8 mouse cellular contexts compared by ENCODE assay signal in the genomic region with DNA sequence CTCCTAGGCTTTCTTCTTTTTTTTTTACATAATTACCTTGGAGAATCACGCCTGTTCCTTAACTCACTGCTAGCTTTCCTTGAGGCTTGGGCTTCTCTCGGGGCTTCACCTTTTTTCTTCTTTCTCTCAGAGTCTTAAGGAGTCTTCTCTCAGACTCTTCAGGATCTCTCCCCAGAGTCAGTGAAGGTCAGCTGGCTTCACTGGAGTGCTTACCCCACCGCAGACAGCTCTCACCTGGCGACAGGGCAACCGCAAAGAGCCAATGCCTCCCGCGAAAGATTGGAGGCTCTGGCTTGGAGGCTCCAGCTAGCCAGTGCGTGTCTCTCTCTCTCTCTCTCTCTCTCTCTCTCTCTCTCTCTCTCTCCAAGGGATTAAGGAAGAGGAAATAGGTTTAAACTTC.
A peak's percentile ranks its signal among the peaks of the same experiment; 100 is the strongest.
DNase-seq lines count a peak whose midpoint lies in the region; ATAC-seq and TF ChIP-seq lines count a peak whose summit lies in the region.

No protein-coding gene starts in this region.

- H3K9ac ChIP-seq in forebrain, embryonic 13.5 days, result no peak overlapping the region
- no peak overlapping the region for H3K9ac ChIP-seq in lung, postnatal 0 days (replicated peaks; ENCODE audit: low read depth)

- intact Hi-C loops in heart, postnatal 14 days (cut with DNase I), result no loop called here

- peaks cover 57% of the 10 kb centered on the region for H3K27me3 ChIP-seq in heart, embryonic 10.5 days (ENCODE audit: insufficient read depth, poor library complexity, severe bottlenecking)
- peaks cover 49% of the 10 kb centered on the region for H3K27me3 ChIP-seq in forebrain, embryonic 13.5 days
- H3K27me3 ChIP-seq in midbrain, embryonic 10.5 days (ENCODE audit: low read depth, poor library complexity, severe bottlenecking), result peaks cover 97% of the 10 kb centered on the region
- peaks cover 8% of the 10 kb centered on the region; the same call in 1 of the 2 replicates for H3K27me3 ChIP-seq in lung, postnatal 0 days (replicated peaks; ENCODE audit: insufficient read depth, low read length)

- ATAC-seq in forebrain, embryonic 13.5 days, result no peak
- no peak for ATAC-seq in lung, postnatal 0 days

- TF ChIP-seq CTCF in lung, postnatal 0 days (IDR thresholded peaks at IDR 0.05), result no peak

- H3K27ac ChIP-seq in heart, embryonic 10.5 days, result no peak overlapping the region
- no peak overlapping the region for H3K27ac ChIP-seq in forebrain, embryonic 13.5 days
- no peak overlapping the region for H3K27ac ChIP-seq in midbrain, embryonic 10.5 days (replicated peaks)
- H3K27ac ChIP-seq in lung, postnatal 0 days (ENCODE audit: low read length), result no peak overlapping the region

- no peaks in the 10 kb centered on the region for H3K36me3 ChIP-seq in heart, embryonic 10.5 days
- H3K36me3 ChIP-seq in forebrain, embryonic 13.5 days (ENCODE audit: poor library complexity, severe bottlenecking), result no peaks in the 10 kb centered on the region
- H3K36me3 ChIP-seq in midbrain, embryonic 10.5 days, result no peaks in the 10 kb centered on the region
- no peaks in the 10 kb centered on the region for H3K36me3 ChIP-seq in lung, postnatal 0 days (ENCODE audit: insufficient read depth, low read length)

- no peaks in the 10 kb centered on the region for H3K9me3 ChIP-seq in heart, embryonic 10.5 days
- H3K9me3 ChIP-seq in forebrain, embryonic 13.5 days (replicated peaks), result no peaks in the 10 kb centered on the region
- H3K9me3 ChIP-seq in midbrain, embryonic 10.5 days (replicated peaks), result no peaks in the 10 kb centered on the region
- H3K9me3 ChIP-seq in lung, postnatal 0 days (ENCODE audit: low read length), result no peaks in the 10 kb centered on the region

- WGBS in heart, embryonic 10.5 days, result 11% methylated on average over 8 of the region's 8 CpGs
- WGBS in forebrain, embryonic 13.5 days, result 10% methylated on average over 8 of the region's 8 CpGs
- 16% methylated on average over 8 of the region's 8 CpGs for WGBS in midbrain, embryonic 10.5 days
- WGBS in lung, postnatal 0 days, result 10% methylated on average over 8 of the region's 8 CpGs

- no peaks in the 10 kb centered on the region for H3K4me1 ChIP-seq in heart, embryonic 10.5 days
- no peaks in the 10 kb centered on the region for H3K4me1 ChIP-seq in forebrain, embryonic 13.5 days
- H3K4me1 ChIP-seq in midbrain, embryonic 10.5 days, result 0 out of 2 replicates have a peak, but pooled peaks cover 2% of the 10 kb centered on the region
- H3K4me1 ChIP-seq in lung, postnatal 0 days (ENCODE audit: insufficient read depth, low read depth, low read length), result no peaks in the 10 kb centered on the region

- peak overlapping the region; percentile 66 for H3K4me2 ChIP-seq in forebrain, embryonic 13.5 days
- H3K4me2 ChIP-seq in lung, postnatal 0 days (replicated peaks; ENCODE audit: low read depth, low read length), result no peak overlapping the region

- TF ChIP-seq EP300 in lung, postnatal 0 days (IDR thresholded peaks at IDR 0.05), result no peak

- no peak for DNase-seq in heart, embryonic 10.5 days (ENCODE audit: low spot score)
- DNase-seq in heart, postnatal 14 days, result no peak
- peak; percentile 1 for DNase-seq in R1 (ENCODE audit: low read depth, low spot score)
- DNase-seq in midbrain, embryonic 10.5 days (ENCODE audit: low spot score), result no peak
- no peak for DNase-seq in layer of hippocampus, adult 18-20 months (ENCODE audit: low spot score in 2 of 2)
- DNase-seq in thymus, postnatal 0 days (ENCODE audit: low spot score), result no peak
- no peak for DNase-seq in lung, postnatal 0 days (ENCODE audit: low spot score)

- H3K4me3 ChIP-seq in heart, embryonic 10.5 days, result peak overlapping the region; percentile 58
- H3K4me3 ChIP-seq in forebrain, embryonic 13.5 days, result peak overlapping the region; percentile 43
- H3K4me3 ChIP-seq in midbrain, embryonic 10.5 days, result peak overlapping the region; percentile 60
- no peak overlapping the region for H3K4me3 ChIP-seq in lung, postnatal 0 days (ENCODE audit: low read depth, low read length)
